Mouse (Mus musculus): ENCODE measurements around the gene Prox1. TPM values are rescaled to one million over a fixed set of nuclear protein-coding genes. Genes with fewer than 3 reads are reported as not detected.

Prox1 gene
- polyA plus RNA-seq, 1 experiment from 2014 or later: 16.0 TPM

GRCm38 (mm10) chr1:190161708-190162465 lies 8.6 kb downstream of the Prox1 start:
- Histone ChIP-seq H3K9me3 (no peaks in the 10 kb centered on the region), H3K36me3 (peaks cover 49% of the 10 kb centered on the region), H3K27me3 (replicated peaks) (no peaks in the 10 kb centered on the region), H3K4me3 (no peak overlapping the region), H3K9ac (0 out of 2 replicates have a peak overlapping the region, but pooled peaks have one; percentile 7), H3K27ac (replicated peaks) (no peak overlapping the region), H3K4me2 (no peak overlapping the region), H3K4me1 (peaks cover 41% of the 10 kb centered on the region)
- 77% methylated on average over 19 of the region's 19 CpGs for WGBS
- no peak for ATAC-seq (ENCODE audit: extremely low read depth, insufficient number of reproducible peaks, low FRiP score, low TSS enrichment)

GRCm38 (mm10) chr1:190161288-190161687 lies 9.2 kb downstream of the Prox1 start:
- WGBS: 73% methylated on average over 18 of the region's 18 CpGs
- Histone ChIP-seq H3K27ac (replicated peaks) (no peak overlapping the region), H3K27me3 (replicated peaks) (no peaks in the 10 kb centered on the region), H3K9me3 (no peaks in the 10 kb centered on the region), H3K9ac (0 out of 2 replicates have a peak overlapping the region, but pooled peaks have one; percentile 7), H3K4me3 (no peak overlapping the region), H3K4me1 (peaks cover 40% of the 10 kb centered on the region), H3K4me2 (no peak overlapping the region), H3K36me3 (peaks cover 53% of the 10 kb centered on the region)
- ATAC-seq (ENCODE audit: extremely low read depth, insufficient number of reproducible peaks, low FRiP score, low TSS enrichment): no peak

GRCm38 (mm10) chr1:190159457-190159856 lies 11.1 kb downstream of the Prox1 start:
- Histone ChIP-seq H3K9ac (no peak overlapping the region), H3K36me3 (peaks cover 59% of the 10 kb centered on the region), H3K27ac (replicated peaks) (no peak overlapping the region), H3K27me3 (replicated peaks) (no peaks in the 10 kb centered on the region), H3K9me3 (no peaks in the 10 kb centered on the region), H3K4me3 (no peak overlapping the region), H3K4me1 (peaks cover 27% of the 10 kb centered on the region), H3K4me2 (no peak overlapping the region)
- ATAC-seq (ENCODE audit: extremely low read depth, insufficient number of reproducible peaks, low FRiP score, low TSS enrichment): no peak
- WGBS: 76% methylated on average over 11 of the region's 11 CpGs

GRCm38 (mm10) chr1:190155751-190156150 lies 14.8 kb downstream of the Prox1 start:
- Histone ChIP-seq H3K9me3 (no peaks in the 10 kb centered on the region), H3K4me3 (no peak overlapping the region), H3K4me1 (peaks cover 10% of the 10 kb centered on the region), H3K4me2 (no peak overlapping the region), H3K36me3 (peaks cover 63% of the 10 kb centered on the region), H3K9ac (no peak overlapping the region), H3K27ac (replicated peaks) (no peak overlapping the region), H3K27me3 (replicated peaks) (no peaks in the 10 kb centered on the region)
- 54% methylated on average over 8 of the region's 8 CpGs for WGBS
- ATAC-seq (ENCODE audit: extremely low read depth, insufficient number of reproducible peaks, low FRiP score, low TSS enrichment): no peak

GRCm38 (mm10) chr1:190155021-190155420 lies 15.5 kb downstream of the Prox1 start:
- 46% methylated on average over 2 of the region's 2 CpGs for WGBS
- no peak overlapping the region for H3K4me3 ChIP-seq
- H3K27me3 ChIP-seq (replicated peaks): no peaks in the 10 kb centered on the region
- no peak for ATAC-seq (ENCODE audit: extremely low read depth, insufficient number of reproducible peaks, low FRiP score, low TSS enrichment)
- H3K9me3 ChIP-seq: no peaks in the 10 kb centered on the region
- no peak overlapping the region for H3K4me2 ChIP-seq
- no peak overlapping the region for H3K27ac ChIP-seq (replicated peaks)
- no peak overlapping the region for H3K9ac ChIP-seq
- H3K4me1 ChIP-seq: peaks cover 14% of the 10 kb centered on the region
- peaks cover 56% of the 10 kb centered on the region for H3K36me3 ChIP-seq

GRCm38 (mm10) chr1:190154292-190154691 lies 16.2 kb downstream of the Prox1 start:
- Histone ChIP-seq H3K27ac (replicated peaks) (no peak overlapping the region), H3K36me3 (peaks cover 49% of the 10 kb centered on the region), H3K4me3 (no peak overlapping the region), H3K9me3 (no peaks in the 10 kb centered on the region), H3K27me3 (replicated peaks) (no peaks in the 10 kb centered on the region), H3K4me1 (peaks cover 21% of the 10 kb centered on the region), H3K9ac (no peak overlapping the region), H3K4me2 (no peak overlapping the region)
- 32% methylated on average over 7 of the region's 7 CpGs for WGBS
- ATAC-seq (ENCODE audit: extremely low read depth, insufficient number of reproducible peaks, low FRiP score, low TSS enrichment): no peak

- H3K4me1 ChIP-seq: peaks cover 38% of the 10 kb centered on the region
- H3K9ac ChIP-seq: no peak overlapping the region
- WGBS: 81% methylated on average over 6 of the region's 6 CpGs
- H3K4me2 ChIP-seq: no peak overlapping the region
- ATAC-seq (ENCODE audit: extremely low read depth, insufficient number of reproducible peaks, low FRiP score, low TSS enrichment): no peak
- H3K36me3 ChIP-seq: peaks cover 35% of the 10 kb centered on the region
- H3K4me3 ChIP-seq: no peak overlapping the region
- no peak overlapping the region for H3K27ac ChIP-seq (replicated peaks)
- H3K9me3 ChIP-seq: no peaks in the 10 kb centered on the region
- no peaks in the 10 kb centered on the region for H3K27me3 ChIP-seq (replicated peaks)
Observed at GRCm38 (mm10) chr1:190152603-190153002, 17.9 kb downstream of the Prox1 start.

GRCm38 (mm10) chr1:190149233-190149741 lies 21.2 kb downstream of the Prox1 start:
- Histone ChIP-seq H3K9ac (0 out of 2 replicates have a peak overlapping the region, but pooled peaks have one; percentile 11), H3K4me2 (peak overlapping the region; percentile 20), H3K36me3 (peaks cover 35% of the 10 kb centered on the region), H3K9me3 (no peaks in the 10 kb centered on the region), H3K4me3 (no peak overlapping the region), H3K27ac (replicated peaks) (peak overlapping the region; percentile 66), H3K4me1 (peaks cover 59% of the 10 kb centered on the region), H3K27me3 (replicated peaks) (no peaks in the 10 kb centered on the region)
- ATAC-seq (ENCODE audit: extremely low read depth, insufficient number of reproducible peaks, low FRiP score, low TSS enrichment): no peak
- WGBS: 73% methylated on average over 17 of the region's 17 CpGs

GRCm38 (mm10) chr1:190148661-190149232 lies 21.8 kb downstream of the Prox1 start:
- peak overlapping the region; percentile 66 for H3K27ac ChIP-seq (replicated peaks)
- peaks cover 34% of the 10 kb centered on the region for H3K36me3 ChIP-seq
- WGBS: 37% methylated on average over 12 of the region's 12 CpGs
- peaks cover 59% of the 10 kb centered on the region for H3K4me1 ChIP-seq
- no peaks in the 10 kb centered on the region for H3K9me3 ChIP-seq
- H3K4me2 ChIP-seq: peak overlapping the region; percentile 20
- ATAC-seq (ENCODE audit: extremely low read depth, insufficient number of reproducible peaks, low FRiP score, low TSS enrichment): no peak
- 0 out of 2 replicates have a peak overlapping the region, but pooled peaks have one; percentile 11 for H3K9ac ChIP-seq
- H3K27me3 ChIP-seq (replicated peaks): no peaks in the 10 kb centered on the region
- H3K4me3 ChIP-seq: no peak overlapping the region

GRCm38 (mm10) chr1:190147816-190148215 lies 22.7 kb downstream of the Prox1 start:
- WGBS: 75% methylated on average over 6 of the region's 6 CpGs
- Histone ChIP-seq H3K4me2 (no peak overlapping the region), H3K4me1 (peaks cover 65% of the 10 kb centered on the region), H3K4me3 (no peak overlapping the region), H3K27ac (replicated peaks) (peak overlapping the region; percentile 66), H3K27me3 (replicated peaks) (no peaks in the 10 kb centered on the region), H3K9me3 (no peaks in the 10 kb centered on the region), H3K9ac (no peak overlapping the region), H3K36me3 (peaks cover 29% of the 10 kb centered on the region)
- ATAC-seq (ENCODE audit: extremely low read depth, insufficient number of reproducible peaks, low FRiP score, low TSS enrichment): no peak

- Histone ChIP-seq H3K27me3 (replicated peaks) (no peaks in the 10 kb centered on the region), H3K4me2 (peak overlapping the region; percentile 31), H3K9me3 (no peaks in the 10 kb centered on the region), H3K4me3 (no peak overlapping the region), H3K9ac (no peak overlapping the region), H3K4me1 (peaks cover 81% of the 10 kb centered on the region), H3K27ac (replicated peaks) (peak overlapping the region; percentile 93), H3K36me3 (peaks cover 57% of the 10 kb centered on the region)
- no peak for ATAC-seq (ENCODE audit: extremely low read depth, insufficient number of reproducible peaks, low FRiP score, low TSS enrichment)
Observed at GRCm38 (mm10) chr1:190144416-190144815, 26.1 kb downstream of the Prox1 start.

Measured in heart, embryonic 13.5 days (tissue).